Mouse (Mus musculus) monocyte, adult 59 days (primary cell): ENCODE data around the gene Hoxc6. TPM values are rescaled to one million over a fixed set of nuclear protein-coding genes. Genes with fewer than 3 reads are reported as not detected.

Experiments
- total RNA-seq, 2 experiments: library from RNA; stranded (reverse); gene quantifications; one replicate each; pipeline ENCODE4 v1.2.4; 2023

Gene Hoxc6
- total RNA-seq, result under 1 TPM in 1 of 2 experiments, not detected in 1; 0.33 TPM

DNA sequence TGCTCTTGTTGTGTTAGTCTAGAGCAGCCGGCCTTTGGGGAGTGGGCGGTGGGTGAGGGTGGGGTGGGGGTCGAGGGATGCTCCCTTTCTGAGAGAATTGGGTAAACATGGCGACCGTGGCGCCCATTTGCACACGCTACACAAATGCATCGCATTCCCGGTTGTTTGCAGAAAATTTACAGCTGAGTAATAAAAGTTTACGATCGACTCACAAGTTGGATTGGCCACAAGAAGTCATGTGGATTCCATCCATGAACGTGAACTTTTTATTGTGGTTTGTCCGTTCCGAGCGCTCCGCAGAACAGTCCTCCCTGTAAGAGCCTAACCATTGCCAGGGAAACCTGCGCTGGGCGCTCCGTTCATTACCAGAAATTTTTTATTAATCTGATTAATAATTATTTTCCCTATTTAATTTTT lies at the start of gene Hoxc6:
Gene Hoxc6 (plus strand): TSS at position 319 of the 417 bp plus-strand sequence.

DNA sequence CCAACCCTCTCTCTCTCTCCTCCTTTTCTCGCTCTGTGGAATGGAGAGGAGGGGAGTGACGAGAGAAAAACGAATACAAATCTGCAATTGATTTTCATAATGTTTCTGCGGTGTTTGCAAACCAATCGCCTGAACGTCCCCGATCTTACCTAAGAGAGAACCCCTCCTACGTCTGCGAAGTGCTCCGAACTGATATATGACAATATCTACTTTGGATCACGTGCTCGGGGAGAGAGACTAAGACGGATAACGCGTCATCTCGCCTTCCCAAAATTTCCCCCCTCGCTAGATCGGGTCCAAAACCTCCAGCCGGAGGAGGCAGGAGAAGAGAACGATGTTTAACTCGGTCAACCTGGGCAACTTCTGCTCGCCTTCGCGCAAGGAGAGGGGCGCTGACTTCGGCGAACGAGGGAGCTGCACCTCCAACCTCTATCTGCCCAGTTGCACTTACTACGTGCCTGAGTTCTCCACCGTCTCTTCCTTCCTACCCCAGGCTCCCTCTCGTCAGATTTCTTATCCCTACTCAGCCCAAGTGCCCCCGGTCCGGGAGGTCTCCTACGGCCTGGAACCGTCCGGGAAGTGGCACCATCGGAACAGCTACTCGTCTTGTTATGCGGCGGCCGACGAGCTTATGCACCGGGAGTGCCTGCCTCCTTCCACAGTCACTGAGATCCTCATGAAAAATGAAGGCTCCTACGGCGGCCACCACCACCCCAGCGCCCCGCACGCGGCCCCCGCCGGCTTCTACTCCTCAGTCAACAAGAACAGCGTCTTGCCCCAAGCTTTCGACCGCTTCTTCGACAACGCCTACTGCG lies 43.7 kb upstream of the Hoxc6 start, which contains the start of gene Hoxc11:
Gene Hoxc11 (plus strand): TSS at position 236 of the 815 bp plus-strand sequence.

DNA sequence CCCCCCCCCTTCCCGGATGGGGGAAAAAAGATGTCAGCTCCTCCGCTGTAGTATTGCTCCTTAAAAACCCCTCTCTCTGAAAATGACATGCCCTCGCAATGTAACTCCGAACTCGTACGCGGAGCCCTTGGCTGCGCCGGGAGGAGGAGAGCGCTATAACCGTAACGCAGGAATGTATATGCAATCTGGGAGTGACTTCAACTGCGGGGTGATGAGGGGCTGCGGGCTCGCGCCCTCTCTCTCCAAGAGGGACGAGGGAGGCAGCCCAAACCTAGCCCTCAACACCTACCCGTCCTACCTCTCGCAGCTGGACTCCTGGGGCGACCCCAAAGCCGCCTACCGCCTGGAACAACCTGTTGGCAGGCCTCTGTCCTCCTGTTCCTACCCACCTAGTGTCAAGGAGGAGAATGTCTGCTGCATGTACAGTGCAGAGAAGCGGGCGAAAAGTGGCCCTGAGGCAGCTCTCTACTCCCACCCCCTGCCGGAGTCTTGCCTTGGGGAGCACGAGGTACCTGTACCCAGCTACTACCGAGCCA lies 31.2 kb upstream of the Hoxc6 start, which contains the start of gene Hoxc10:
Gene Hoxc10 (plus strand): TSS at position 21 of the 536 bp plus-strand sequence.

DNA sequence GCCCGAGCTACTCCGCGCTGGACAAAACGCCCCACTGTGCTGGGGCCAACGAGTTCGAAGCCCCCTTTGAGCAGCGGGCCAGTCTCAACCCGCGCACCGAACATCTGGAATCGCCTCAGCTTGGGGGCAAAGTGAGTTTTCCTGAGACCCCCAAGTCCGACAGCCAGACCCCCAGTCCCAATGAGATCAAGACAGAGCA lies 30.8 kb upstream of the Hoxc6 start, which contains the start of gene Hoxc5:
Gene Hoxc5 (plus strand): TSS at position 132 of the 199 bp plus-strand sequence.

DNA sequence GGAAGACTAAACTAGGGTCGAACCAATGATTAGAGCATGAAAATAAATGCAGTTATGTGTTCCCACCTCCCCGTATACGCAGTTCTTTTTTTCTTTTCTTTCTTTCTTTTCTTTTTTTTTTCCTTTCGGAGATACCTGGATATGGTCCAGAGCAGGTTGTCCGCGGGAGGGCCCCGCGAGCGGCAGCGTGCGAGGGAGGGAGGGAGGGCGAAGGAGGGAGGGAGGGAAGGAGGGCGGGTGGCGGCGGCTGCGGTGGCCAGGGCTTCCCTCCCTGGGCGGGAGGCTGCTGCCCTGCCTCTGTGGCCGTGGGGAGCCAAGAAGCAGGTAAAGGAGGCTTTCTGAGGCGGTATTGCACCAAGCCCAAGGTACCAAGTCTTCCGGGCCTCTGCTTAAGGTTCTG lies 21.9 kb upstream of the Hoxc6 start, which contains the start of gene Hoxc9:
Gene Hoxc9 (plus strand): TSS at position 269 of the 400 bp plus-strand sequence.

DNA sequence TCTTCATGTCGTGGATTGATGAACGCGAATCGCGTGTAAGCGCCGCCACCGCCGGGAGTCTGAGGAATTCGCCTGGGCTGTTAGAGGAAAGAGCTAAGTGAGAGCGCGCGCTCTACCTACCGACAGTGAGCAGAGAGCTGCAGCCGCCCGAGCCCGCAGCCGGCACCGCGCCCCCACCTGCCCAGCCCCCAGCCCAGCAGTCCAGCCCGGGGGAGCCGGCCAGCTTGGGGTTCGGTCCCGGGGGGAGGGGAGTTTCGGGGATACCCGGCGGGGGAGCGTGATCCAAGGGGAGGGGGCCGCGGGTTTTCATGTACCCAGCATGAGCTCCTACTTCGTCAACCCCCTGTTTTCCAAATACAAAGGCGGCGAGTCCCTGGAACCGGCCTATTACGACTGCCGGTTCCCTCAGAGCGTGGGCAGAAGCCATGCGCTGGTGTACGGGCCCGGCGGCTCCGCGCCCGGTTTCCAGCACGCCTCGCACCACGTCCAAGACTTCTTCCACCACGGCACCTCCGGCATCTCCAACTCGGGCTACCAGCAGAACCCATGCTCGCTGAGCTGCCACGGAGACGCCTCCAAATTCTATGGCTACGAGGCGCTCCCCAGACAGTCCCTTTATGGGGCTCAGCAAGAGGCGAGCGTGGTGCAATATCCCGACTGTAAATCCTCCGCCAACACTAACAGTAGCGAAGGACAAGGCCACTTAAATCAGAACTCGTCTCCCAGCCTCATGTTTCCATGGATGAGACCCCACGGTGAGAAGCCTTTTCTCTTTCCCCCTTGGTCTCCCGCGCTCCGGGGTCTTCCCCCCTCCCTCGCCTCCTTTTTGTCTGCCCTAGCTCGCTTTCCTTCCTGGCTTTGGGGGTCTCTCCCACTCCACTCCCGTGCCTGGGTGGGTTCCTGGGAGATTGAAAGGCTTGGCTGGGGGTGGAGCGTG lies 7.3 kb upstream of the Hoxc6 start, which contains the start of gene Hoxc8:
Gene Hoxc8 (plus strand): TSS at position 147 of the 937 bp plus-strand sequence.

DNA sequence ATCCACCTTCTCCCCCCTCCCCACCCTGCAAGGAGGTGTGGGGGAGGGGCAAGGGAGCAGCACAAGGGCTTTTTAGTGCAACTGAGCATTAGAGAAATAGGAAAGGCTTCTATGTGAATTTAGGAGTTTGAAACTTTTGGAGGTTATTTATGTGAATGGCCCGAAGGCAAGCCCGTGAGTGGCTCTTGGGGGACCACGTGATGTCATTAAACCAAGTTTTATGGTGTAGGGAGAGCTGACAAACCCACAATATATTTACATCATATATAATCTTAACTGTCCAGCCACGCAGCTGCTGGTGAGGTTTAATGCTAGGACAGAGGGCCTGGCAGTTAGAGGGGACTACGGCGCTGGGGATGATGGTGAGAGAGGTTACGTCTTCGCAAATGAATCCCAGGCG lies 20.6 kb downstream of the Hoxc6 start, which contains the start of gene Hoxc4:
Gene Hoxc4 (plus strand): TSS at position 299 of the 400 bp plus-strand sequence.

Other genes starting within 250 kb of the Hoxc6 start
- gene Hoxc13, start 77.2 kb upstream of the Hoxc6 start, total RNA-seq, result not detected
- gene Hoxc12, start 61.5 kb upstream of the Hoxc6 start, total RNA-seq, result not detected
- not detected for gene Hoxc11, start 43.8 kb upstream of the Hoxc6 start, total RNA-seq
- gene Hoxc10, start 31.5 kb upstream of the Hoxc6 start, total RNA-seq, result not detected
- not detected for gene Hoxc5, start 30.8 kb upstream of the Hoxc6 start, total RNA-seq
- gene Hoxc9, start 21.8 kb upstream of the Hoxc6 start, total RNA-seq, result not detected
- not detected for gene Hoxc8, start 7.7 kb upstream of the Hoxc6 start, total RNA-seq
- gene Hoxc4, start 20.7 kb downstream of the Hoxc6 start, total RNA-seq, result under 1 TPM in 1 of 2 experiments, not detected in 1; 0.24 TPM
- gene Smug1, start 168.8 kb downstream of the Hoxc6 start, total RNA-seq, result 1 to 10 TPM; 3.2 to 3.5 TPM
- gene Cbx5, start 241.6 kb downstream of the Hoxc6 start, total RNA-seq, result 10 to 100 TPM in 1 of 2 experiments, 1 to 10 TPM in 1; 9.1 to 13.8 TPM
- gene Hnrnpa1, start 242.2 kb downstream of the Hoxc6 start, total RNA-seq, result 100 to 1,000 TPM; 297 to 355 TPM